Mouse (Mus musculus) liver, adult 2 months (tissue): ENCODE results near the gene Olfr97. TPM values are rescaled to one million over a fixed set of nuclear protein-coding genes. Genes with fewer than 3 reads are reported as not detected.

Source experiments
- DNase-seq: peaks from one replicate; pipeline ENCODE4 v3.0.0-alpha.2; 2011; ENCODE audit warnings: low read depth, low spot score; ENCODE audit errors: extremely low read depth
- H3K27ac ChIP-seq: fragments of 200-500 bp; replicated peaks from 2 replicates; pipeline ENCODE4 v1.5.1; 2012; ENCODE audit warnings: low read depth, mild to moderate bottlenecking, control low read depth, inconsistent platforms, low read length; ENCODE audit not compliant: insufficient read depth
- H3K27me3 ChIP-seq: fragments of 200-500 bp; 2 replicates; pipeline ENCODE4 v1.6.1; 2012; ENCODE audit warnings: mild to moderate bottlenecking, moderate library complexity, low read length, inconsistent platforms; ENCODE audit not compliant: control insufficient read depth, insufficient read depth
- H3K36me3 ChIP-seq: fragments of 200-500 bp; 2 replicates; pipeline ENCODE4 v1.6.1; 2012; ENCODE audit warnings: low read length, inconsistent platforms; ENCODE audit not compliant: control insufficient read depth, insufficient read depth
- H3K4me1 ChIP-seq: fragments of 200-500 bp; 2 replicates; pipeline ENCODE4 v1.6.1; 2011; ENCODE audit warnings: low read length; ENCODE audit not compliant: control insufficient read depth, insufficient read depth
- H3K4me3 ChIP-seq: fragments of 200-500 bp; 2 replicates; pipeline ENCODE4 v1.5.1; 2011; ENCODE audit warnings: low read depth, mild to moderate bottlenecking, control low read depth, low read length, moderate library complexity; ENCODE audit not compliant: insufficient read depth
- H3K79me2 ChIP-seq: fragments of 200-500 bp; 2 replicates; pipeline ENCODE4 v1.6.1; 2012; ENCODE audit warnings: inconsistent platforms, mild to moderate bottlenecking, low read length, moderate library complexity; ENCODE audit not compliant: control insufficient read depth, insufficient read depth
- H3K9ac ChIP-seq: fragments of 200-500 bp; 2 replicates; pipeline ENCODE4 v1.6.1; 2012; ENCODE audit warnings: low read depth, mild to moderate bottlenecking, control low read depth, inconsistent platforms, low read length
- CTCF ChIP-seq: fragments of 200-500 bp; IDR thresholded peaks from 2 replicates; pipeline ENCODE4 v1.5.1; 2011; ENCODE audit warnings: low read depth, low read length, control low read depth
- POLR2A ChIP-seq: fragments of 200-500 bp; IDR thresholded peaks from 2 replicates; pipeline ENCODE4 v1.6.1; 2011; ENCODE audit warnings: low read length, control low read depth; ENCODE audit not compliant: insufficient read depth; ENCODE audit errors: extremely low read depth
- WGBS: fragments of 180-500 bp; shearing (Covaris S2); methylation state at CpG from one replicate; pipeline ENCODE4 v1.1.7; 2018; 5-methylcytosine and 5-hydroxymethylcytosine counted together
- polyA plus RNA-seq: library from polyadenylated mRNA; depleted of rRNA; stranded (reverse); fragments of >200 nt; gene quantifications from 2 replicates; pipeline ENCODE4 v1.2.3, GENCODE M21; 2012
- total RNA-seq: library from RNA; depleted of rRNA; stranded (reverse); fragments of >200 nt; gene quantifications from 2 replicates; pipeline ENCODE4 v1.2.3, GENCODE M21; 2014

Olfr97 gene
- total and polyA plus RNA-seq, 2 experiments = not detected

DNA sequence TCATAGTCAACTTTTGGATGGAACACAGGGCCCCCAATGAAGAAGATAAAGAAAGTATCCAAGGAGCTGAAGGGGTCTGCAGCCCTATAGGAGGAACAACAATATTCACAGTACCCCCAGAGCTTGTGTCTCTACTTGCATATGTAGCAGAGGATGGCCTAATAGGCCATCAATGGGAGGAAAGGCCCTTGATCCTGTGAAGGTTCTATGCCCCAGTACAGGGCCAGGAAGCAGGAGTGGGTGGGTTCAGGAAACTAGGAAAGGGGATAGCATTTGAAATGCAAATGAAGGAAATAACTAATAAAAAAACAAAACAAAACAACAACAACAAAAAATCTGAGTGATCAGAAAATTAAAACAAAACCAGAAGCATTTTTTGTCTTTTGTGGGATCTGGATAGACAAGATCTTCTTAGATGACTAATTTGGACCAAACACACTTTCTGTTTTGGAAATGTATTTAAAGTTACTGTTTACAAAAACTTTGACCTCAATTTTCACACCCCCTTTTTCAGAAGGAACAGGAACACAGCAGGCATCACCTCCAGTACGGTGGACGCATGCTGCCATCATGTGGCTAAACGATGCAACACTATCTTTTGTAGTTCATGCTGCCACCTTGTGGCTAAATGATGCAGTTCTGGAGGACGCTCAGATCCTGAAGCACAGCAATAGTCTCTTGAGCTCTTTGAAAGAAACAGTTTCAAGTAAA lies 33.8 kb downstream of the Olfr97 start:
- WGBS = 3% methylated on average over 4 of the region's 4 CpGs
- Histone ChIP-seq H3K4me3 (no peak overlapping the region; the same call in 1 of the 2 replicates), H3K4me1 (no peaks in the 10 kb centered on the region), H3K27ac (no peak overlapping the region), H3K36me3 (no peaks in the 10 kb centered on the region), H3K9ac (no peak overlapping the region), H3K79me2 (no peaks in the 10 kb centered on the region), H3K27me3 (no peaks in the 10 kb centered on the region)
- peak; percentile 68 for DNase-seq
- TF ChIP-seq POLR2A (no peak), CTCF (peak; percentile 86)

DNA sequence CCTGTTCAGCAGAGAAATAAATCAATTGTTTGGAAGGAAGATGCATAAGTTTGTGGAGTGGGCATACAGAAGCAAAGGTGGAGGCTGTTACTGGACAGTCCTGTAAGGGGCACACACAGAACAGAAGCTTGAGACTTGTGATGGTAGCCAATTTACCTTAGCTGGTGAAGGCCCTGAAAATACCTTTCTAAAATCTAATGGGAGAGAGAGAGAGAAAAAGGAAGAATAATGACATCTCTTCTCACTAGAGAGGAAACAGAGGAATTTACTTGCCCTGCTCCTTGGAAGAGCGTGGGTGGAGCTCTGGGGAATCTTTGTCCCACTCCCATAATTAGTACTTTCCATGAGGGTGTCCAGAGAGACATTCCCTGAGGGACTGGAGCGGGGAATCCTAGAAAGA lies 36.2 kb downstream of the Olfr97 start, which contains the start of gene Olfr94:
Gene Olfr94, minus strand, starts transcription at position 101 of the 400 bp plus-strand sequence.
- Histone ChIP-seq H3K79me2 (no peaks in the 10 kb centered on the region), H3K4me3 (no peak within 1 kb of the TSS), H3K27ac (no peak within 1 kb of the TSS), H3K9ac (no peak within 1 kb of the TSS), H3K27me3 (peaks cover 10% of the 10 kb centered on the region), H3K36me3 (no peaks in the 10 kb centered on the region), H3K4me1 (no peaks in the 10 kb centered on the region)
- no peak for TF ChIP-seq POLR2A
- no peak for TF ChIP-seq CTCF
- DNase-seq = no peak
- WGBS = 82% methylated on average over 2 of the region's 2 CpGs

DNA sequence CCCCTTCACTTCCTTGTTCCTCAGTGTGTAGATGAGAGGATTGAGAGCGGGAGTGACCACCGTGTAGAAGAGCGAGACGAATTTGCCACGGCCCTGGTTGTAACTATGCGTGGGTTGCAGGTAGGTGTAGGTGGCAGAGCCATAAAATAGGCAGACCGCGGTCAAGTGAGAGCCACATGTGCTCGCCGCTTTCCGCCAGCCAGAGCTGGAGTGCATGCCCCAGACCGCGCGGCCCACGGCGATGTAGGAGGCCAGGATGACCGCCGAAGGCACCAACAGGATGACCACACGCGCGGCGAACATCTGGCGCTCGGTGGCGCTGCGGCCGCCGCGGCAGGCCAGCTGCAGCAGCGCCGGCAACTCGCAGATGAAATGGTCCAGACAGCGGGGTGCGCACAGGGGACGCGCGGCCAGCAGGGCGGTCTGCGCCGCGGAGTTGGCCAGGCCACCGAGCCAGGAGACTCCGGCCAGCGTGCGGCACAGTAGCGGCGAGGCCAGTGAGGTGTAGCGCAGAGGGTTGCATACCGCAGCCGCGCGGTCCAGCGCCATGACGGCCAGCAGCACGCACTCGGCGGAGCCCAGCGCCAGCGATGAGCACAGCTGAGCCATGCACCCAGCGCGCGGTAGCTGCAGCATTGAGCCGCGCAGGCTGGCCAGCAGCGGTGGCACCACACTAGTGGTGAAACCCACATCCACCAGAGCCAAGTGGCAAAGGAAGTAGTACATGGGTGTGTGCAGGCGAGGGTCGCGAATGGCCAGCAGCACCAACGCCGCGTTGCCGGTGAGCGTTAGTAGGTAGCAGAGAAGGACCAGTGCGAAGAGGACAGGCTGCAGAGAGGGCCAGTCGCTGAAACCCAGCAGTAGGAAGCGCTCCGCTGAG lies 40.0 kb downstream of the Olfr97 start:
- Histone ChIP-seq H3K27ac (no peak overlapping the region), H3K9ac (no peak overlapping the region), H3K79me2 (no peaks in the 10 kb centered on the region), H3K4me1 (peaks cover 9% of the 10 kb centered on the region; the same call in 1 of the 2 replicates), H3K36me3 (no peaks in the 10 kb centered on the region), H3K4me3 (peak overlapping the region; percentile 4; the same call in 1 of the 2 replicates), H3K27me3 (peaks cover 10% of the 10 kb centered on the region)
- no peak for DNase-seq
- TF ChIP-seq POLR2A = no peak
- TF ChIP-seq CTCF = no peak
- WGBS = 3% methylated on average over 77 of the region's 77 CpGs

DNA sequence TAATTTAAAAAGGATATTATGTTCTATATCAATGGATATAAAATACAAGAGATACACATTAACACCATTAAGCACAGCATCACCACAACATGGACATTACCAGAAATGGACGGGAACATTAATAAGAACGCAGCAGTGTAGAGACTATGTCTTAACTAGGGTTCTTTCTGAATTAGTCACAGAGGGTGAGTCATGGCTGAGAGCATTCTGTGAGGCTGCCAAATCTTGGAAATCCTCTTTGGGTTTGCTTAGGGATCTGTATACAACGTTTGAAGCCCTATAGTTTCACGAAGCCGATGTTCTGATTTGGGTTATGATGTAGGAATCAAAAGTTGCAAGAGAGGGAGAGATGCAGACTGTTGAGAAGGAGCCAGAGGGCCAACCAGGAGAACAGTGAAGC lies 42.3 kb downstream of the Olfr97 start:
- no peak for DNase-seq
- Histone ChIP-seq H3K79me2 (no peaks in the 10 kb centered on the region), H3K36me3 (no peaks in the 10 kb centered on the region), H3K27me3 (peaks cover 10% of the 10 kb centered on the region), H3K4me3 (no peak overlapping the region), H3K27ac (no peak overlapping the region), H3K4me1 (peaks cover 9% of the 10 kb centered on the region; the same call in 1 of the 2 replicates), H3K9ac (no peak overlapping the region)
- TF ChIP-seq POLR2A (no peak), CTCF (no peak)
- WGBS = 91% methylated on average over 5 of the region's 5 CpGs

DNA sequence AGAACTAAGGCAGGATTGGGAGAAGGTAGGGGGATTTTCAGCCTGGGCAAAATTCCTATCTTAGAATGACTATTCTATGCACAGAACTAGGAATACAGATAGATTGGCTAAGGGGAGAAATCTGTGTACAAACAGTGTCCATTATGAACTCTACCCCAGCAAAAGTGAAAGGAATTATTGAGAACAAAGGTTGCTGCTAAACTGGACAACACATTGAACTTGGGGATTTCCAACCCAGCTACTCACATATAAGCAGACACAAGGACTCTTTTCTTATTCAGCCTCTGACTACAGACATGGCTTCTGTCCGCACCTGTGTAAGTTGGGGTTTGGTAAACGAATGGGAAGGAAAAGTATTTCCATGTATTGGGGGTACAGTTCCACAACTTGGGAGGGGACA lies 43.5 kb downstream of the Olfr97 start, which contains the start of gene Ubd:
Gene Ubd, plus strand, starts transcription at position 237 of the 400 bp plus-strand sequence.
- Histone ChIP-seq H3K4me3 (no peak within 1 kb of the TSS), H3K4me1 (peaks cover 9% of the 10 kb centered on the region; the same call in 1 of the 2 replicates), H3K27me3 (peaks cover 10% of the 10 kb centered on the region), H3K9ac (no peak within 1 kb of the TSS), H3K27ac (no peak within 1 kb of the TSS), H3K79me2 (no peaks in the 10 kb centered on the region), H3K36me3 (no peaks in the 10 kb centered on the region)
- WGBS = 81% methylated on average over 2 of the region's 2 CpGs
- peak; percentile 44 for DNase-seq
- TF ChIP-seq CTCF = no peak
- no peak for TF ChIP-seq POLR2A
